In genomic region chr10:7158285-7159060, GRCm38 (mm10) we compare ENCODE assay signal across 9 mouse cellular contexts. TPM values are rescaled to one million over a fixed set of nuclear protein-coding genes. Genes with fewer than 3 reads are reported as not detected.
A peak's percentile ranks its signal among the peaks of the same experiment; 100 is the strongest.
DNase-seq lines count a peak whose midpoint lies in the region; ATAC-seq and TF ChIP-seq lines count a peak whose summit lies in the region.
"Had no signal": no experiment of that assay in that cellular context is flagged by ENCODE, and none has a peak within 500 bp of the region (broad histone marks: within the 10 kb centered on the region; RNA-seq: fewer than 3 reads in every experiment).

No protein-coding gene starts in this region.

- no peaks in the 10 kb centered on the region for H3K36me3 ChIP-seq in midbrain, embryonic 15.5 days (replicated peaks)

- no peak for TF ChIP-seq POLR2A in bone marrow macrophage, adult 2 months (IDR thresholded peaks at IDR 0.05; ENCODE audit: borderline replicate concordance, low read depth, low read length)

- no peak overlapping the region for H3K4me3 ChIP-seq in bone marrow macrophage, adult 2 months (ENCODE audit: insufficient read depth, low read length)
- no peak overlapping the region for H3K4me3 ChIP-seq in midbrain, embryonic 15.5 days

- DNase-seq in cerebellum, adult 11-12 months, result peak; percentile 61
- DNase-seq in cerebellum, postnatal 36 days, result no peak
- peak; percentile 59 to 64 for DNase-seq in heart, adult 9 months (ENCODE audit: low spot score in 2 of 2)
- DNase-seq in kidney, adult 8-10 months, result peak; percentile 69 to 70
- peak; percentile 39 for DNase-seq in left cerebral cortex, postnatal 4 days
- no peak for DNase-seq in thymus, postnatal 4 days

- peak overlapping the region; percentile 39 for H3K4me2 ChIP-seq in midbrain, embryonic 15.5 days

- ATAC-seq in midbrain, embryonic 15.5 days (replicated peaks), result peak; percentile 56

- no peaks in the 10 kb centered on the region for H3K9me3 ChIP-seq in midbrain, embryonic 15.5 days

- H3K9ac ChIP-seq in midbrain, embryonic 15.5 days, result 0 out of 2 replicates have a peak overlapping the region, but pooled peaks have one; percentile 3

- H3K27me3 ChIP-seq in midbrain, embryonic 15.5 days (replicated peaks), result no peaks in the 10 kb centered on the region
- H3K27me3 ChIP-seq: CH12.LX had no signal

- no peak for TF ChIP-seq CTCF in bone marrow macrophage, adult 2 months (IDR thresholded peaks at IDR 0.05; ENCODE audit: low read depth, low read length)

- H3K4me1 ChIP-seq in bone marrow macrophage, adult 2 months (ENCODE audit: control insufficient read depth, insufficient read depth, low read length), result peaks cover 14% of the 10 kb centered on the region
- peaks cover 19% of the 10 kb centered on the region for H3K4me1 ChIP-seq in midbrain, embryonic 15.5 days

- intact Hi-C loops in left cerebral cortex, postnatal 4 days (cut with DNase I), result no loop called here

- WGBS in midbrain, embryonic 15.5 days, result 33% methylated on average over 15 of the region's 15 CpGs

- peak overlapping the region; percentile 30 for H3K27ac ChIP-seq in bone marrow macrophage, adult 2 months (ENCODE audit: insufficient read depth, low read depth, low read length)
- H3K27ac ChIP-seq in midbrain, embryonic 15.5 days, result peak overlapping the region; percentile 47; the same call in 1 of the 2 replicates

RNA-seq across cellular contexts. Expression of gene Cnksr3, which starts 53.6 kb away (rescaled TPM):
- 4.8 and 5.0 TPM in 2 replicates for polyA plus RNA-seq in bone marrow macrophage, adult 2 months (2012; ENCODE audit: insufficient read depth, insufficient read length, missing spikeins)
- total RNA-seq in left cerebral cortex, postnatal 4 days (2021), result 1 to 10 TPM; 4.0 to 4.7 TPM
- polyA plus RNA-seq in midbrain, embryonic 15.5 days (2015; fragmentation: Nextera tagmentation; extraction: Ambion mirVana), result 2.1 TPM in 2 replicates

Comparison
In these comparisons a context has a peak if more than half of its experiments do, and no peak if none do; other contexts are left out.
1. DNase-seq: peak in cerebellum, adult 11-12 months (single experiment), heart, adult 9 months (2 of 2), kidney, adult 8-10 months (2 of 2) and left cerebral cortex, postnatal 4 days (single experiment); none in cerebellum, postnatal 36 days (0 of 2) and thymus, postnatal 4 days (single experiment).